Mouse (Mus musculus) right cerebral cortex, postnatal 25 days (tissue): ENCODE data around the gene Izumo1.

ENCODE experiments used
- DNase-seq: peaks from one replicate; pipeline ENCODE4 v3.0.0; 2022

Izumo1 gene

DNA sequence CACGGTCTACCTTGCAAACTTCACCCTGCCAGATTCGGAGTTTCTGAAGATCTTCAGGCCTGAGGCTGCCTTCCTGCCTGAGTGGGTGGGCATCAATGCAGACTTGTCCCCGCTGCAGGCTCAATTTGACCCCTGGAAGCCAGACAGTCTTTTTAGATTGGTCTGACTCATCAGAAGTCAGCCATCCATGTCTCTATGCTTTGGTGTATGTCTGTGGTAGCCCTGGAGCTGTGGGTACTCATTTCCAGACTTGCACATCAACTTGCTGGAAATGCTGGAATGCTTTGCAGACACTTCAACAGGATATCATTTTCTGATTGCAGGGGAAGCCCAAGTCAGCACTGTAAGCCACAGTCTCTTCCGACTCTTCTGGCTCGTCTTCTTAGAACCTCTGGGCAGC, 2.0 kb upstream of the Izumo1 start:
- no peak for DNase-seq

DNA sequence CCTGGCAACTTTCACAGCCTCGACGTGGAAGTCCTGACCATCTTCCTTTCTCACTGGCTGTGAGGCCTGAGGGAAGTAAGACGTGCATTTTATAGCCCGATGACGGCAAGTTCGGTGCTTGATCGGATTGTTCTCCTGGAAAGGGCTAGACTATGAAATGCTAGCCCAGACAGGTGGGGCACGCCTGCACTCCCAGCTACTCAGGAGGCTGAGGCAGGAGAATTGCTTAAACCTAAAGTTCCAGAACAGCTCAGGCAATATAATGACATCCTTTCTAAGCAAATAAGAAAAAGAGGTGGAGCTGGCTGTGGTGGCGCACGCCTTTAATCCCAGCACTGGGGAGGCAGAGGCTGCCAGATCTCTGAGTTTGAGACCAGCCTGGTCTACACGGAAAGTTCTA, 1.9 kb downstream of the Izumo1 start:
- DNase-seq: no peak

DNA sequence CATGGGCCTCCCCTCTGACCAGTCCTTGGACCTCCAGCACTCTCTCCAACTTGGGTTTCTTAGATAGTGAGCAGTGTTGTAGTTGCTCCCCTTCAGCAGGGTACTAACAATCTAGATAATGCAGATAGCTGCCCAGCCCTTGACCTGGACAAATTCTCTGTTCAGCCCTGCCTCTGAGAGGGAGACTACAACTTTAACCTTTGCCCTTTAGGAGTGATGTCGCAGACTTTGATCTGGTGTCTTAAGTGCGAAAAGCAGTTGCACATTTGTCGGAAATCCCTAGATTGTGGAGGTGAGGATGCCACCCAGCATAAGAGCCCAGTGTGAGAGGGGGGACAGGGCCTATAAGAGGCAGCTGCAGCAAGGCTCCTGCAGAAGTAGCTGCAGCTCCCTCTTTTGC, 3.1 kb downstream of the Izumo1 start:
- no peak for DNase-seq

DNA sequence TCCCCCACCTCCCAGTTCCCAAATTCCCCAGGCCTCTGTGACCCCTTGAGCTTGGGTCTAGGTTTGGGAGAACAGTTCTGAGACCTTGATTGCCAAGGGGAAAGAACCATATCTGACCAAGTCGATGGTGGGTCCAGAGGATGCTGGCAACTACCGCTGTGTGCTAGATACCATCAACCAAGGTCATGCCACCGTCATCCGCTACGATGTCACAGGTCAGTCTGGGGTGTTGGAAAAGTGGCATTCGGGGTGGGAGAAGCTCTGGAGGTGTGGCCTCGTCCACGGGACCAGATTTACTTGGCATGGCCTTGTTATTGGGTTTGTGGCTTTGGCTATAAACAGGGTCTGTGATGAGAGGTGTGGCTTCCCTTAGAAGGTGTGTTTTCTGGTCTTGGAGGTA, 3.9 kb downstream of the Izumo1 start:
- DNase-seq: no peak

DNA sequence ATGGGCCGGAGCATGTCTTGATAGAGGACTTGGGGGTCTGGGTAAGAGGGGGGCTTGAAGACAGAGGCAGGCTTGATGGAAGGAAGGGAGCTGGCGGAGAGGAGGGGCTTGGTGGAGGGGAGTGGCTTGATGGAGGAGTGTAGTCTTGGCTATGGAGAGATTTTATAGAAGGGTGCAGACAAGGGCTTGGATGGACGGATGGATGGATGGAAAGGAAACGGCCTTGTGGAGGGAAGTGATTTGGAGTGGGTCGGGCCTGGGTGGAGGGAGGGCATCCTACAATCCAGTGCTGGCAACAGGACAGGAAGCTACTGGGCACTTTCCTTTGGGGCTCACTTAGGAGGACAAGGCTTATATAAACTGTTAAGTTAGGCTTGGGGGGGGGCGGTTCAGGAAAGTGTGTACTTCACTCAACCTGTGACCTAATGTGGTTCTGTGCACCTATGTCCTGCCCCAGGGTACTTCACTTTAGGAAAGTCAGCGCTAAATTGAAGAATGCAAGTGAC, 5.0 kb downstream of the Izumo1 start:
- no peak for DNase-seq

DNA sequence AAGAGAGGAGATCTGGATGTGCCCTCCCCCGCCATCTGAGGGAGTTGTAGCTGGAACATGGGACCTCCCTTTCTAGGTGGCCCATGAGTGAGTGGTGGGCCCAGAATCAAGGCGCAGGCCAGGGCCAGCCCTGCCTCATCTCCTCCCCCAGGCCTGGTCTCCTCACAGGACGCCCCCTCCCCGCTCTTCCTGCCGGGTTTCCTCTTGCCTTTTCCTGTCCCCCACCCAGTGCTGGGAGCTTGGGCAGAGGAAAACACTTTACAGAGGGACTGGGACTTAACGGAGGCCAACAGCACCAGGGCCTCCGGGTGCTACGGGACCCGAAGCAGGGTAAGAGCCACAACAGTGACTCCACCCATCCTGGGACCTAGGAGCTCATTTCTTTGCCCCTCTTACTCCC, 5.7 kb downstream of the Izumo1 start, which contains the start of gene Rasip1:
Gene Rasip1, plus strand, starts transcription at position 228 of the 400 bp plus-strand sequence.
- no peak for DNase-seq

DNA sequence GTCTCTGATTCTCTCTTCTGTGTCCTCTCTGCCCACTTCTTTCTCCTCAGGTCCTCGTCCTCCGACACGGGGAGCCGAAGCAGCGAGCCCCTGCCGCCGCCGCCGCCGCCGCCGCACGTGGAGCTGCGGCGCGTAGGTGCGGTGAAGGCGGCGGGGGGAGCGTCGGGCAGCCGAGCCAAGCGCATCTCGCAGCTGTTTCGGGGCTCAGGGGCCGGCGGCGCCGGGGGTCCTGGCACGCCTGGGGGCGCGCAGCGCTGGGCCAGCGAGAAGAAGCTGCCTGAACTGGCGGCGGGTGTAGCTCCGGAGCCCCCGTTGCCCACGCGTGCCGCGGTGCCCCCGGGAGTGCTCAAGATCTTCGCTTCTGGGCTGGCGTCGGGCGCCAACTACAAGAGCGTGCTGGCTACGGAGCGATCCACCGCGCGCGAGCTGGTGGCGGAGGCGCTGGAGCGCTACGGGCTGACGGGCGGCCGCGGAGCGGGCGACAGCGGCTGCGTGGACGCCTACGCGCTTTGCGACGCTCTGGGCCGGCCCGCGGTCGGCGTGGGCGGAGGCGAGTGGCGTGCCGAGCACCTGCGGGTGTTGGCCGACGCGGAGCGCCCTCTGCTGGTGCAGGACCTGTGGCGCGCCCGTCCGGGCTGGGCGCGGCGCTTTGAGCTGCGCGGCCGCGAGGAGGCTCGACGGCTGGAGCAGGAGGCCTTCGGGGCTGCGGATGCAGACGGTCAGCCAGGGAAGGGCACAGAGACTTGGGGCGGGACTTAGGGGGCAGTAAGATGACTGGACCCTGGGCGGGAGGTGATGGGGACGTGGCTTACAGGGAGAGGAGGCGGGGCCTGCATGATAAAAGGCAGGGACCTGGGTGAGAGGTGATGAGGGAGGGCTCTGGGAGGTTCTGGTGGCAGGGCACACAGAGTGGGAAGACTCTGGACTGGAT, 7.0 kb downstream of the Izumo1 start:
- peak; percentile 85 for DNase-seq

DNA sequence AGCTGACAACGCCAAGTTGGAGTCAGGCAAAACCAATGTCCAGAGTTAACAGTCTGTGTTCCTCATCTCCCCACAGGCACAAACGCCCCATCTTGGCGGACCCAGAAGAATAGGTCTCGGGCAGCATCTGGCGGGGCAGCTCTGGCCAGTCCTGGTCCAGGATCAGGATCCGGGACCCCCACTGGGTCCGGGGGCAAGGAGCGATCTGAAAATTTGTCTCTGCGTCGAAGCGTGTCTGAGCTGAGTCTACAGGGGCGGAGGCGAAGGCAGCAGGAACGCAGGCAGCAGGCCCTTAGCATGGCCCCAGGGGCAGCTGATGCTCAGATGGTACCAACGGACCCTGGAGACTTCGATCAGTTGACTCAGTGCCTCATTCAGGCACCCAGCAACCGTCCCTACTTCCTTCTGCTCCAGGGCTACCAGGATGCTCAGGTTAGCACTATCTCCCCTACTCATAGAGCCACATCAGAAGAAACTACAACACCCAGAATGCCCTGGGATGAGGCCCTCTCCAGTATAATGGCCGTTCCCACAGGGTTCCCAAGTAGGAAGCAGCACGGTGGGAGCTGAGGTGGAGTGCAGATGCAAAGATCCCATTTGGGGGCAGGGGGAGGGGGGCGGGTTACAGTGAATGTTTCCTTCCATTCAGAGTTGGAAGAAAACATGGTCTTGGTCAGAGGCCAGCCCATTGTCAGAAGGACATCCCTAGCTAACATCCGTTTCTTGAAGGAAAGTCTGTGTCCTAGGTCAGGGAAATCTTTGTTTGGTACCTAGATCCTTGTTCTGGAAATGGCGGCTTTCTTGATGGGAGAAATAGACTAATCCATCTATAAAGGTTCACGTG, 8.7 kb downstream of the Izumo1 start:
- no peak for DNase-seq

DNA sequence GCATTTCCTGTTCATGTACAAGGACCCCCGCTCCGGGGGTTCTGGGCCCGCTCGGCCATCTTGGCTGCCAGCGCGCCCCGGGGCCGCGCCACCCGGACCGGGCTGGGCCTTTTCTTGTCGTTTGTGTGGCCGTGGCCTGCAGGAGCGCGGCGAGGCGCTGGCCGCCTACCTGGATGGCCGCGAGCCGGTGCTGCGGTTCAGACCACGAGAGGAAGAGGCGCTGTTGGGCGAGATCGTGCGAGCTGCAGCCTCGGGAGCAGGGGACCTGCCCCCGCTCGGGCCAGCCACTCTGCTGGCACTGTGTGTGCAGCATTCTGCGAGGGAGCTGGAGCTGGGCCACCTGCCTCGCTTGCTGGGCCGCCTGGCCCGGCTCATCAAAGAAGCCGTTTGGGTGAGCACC, 10.9 kb downstream of the Izumo1 start:
- DNase-seq: peak; percentile 45

DNA sequence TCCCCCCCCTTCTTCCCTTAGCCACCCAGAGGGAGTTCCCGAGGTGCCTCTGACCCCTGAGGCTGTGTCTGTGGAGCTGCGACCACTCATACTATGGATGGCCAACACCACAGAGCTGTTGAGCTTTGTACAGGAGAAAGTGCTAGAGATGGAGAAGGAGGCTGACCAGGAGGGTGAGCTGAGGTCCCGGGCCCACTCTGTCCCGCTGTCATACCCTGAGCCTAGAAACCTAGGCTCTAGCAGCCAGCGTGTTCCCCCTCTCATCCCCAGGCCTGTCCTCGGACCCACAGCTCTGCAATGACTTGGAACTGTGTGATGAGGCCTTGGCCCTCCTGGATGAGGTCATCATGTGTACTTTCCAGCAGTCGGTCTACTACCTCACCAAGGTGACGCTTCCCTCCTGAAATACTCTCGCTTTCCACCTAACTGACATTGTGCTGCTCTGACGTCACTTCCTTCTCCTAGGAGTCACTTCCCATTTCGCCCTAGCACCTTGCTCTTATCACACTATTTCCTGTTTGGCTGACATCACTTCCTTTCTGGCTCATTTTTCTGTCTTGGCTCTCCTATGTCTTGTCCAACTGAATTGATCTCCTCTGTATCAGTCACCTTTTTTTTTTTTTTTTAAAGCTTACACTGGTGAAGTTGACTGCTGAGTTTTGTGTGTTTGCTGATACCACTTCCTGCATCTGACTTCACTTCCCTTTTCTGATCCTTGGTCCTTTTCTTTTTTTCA, 13.5 kb downstream of the Izumo1 start:
- DNase-seq: no peak

DNA sequence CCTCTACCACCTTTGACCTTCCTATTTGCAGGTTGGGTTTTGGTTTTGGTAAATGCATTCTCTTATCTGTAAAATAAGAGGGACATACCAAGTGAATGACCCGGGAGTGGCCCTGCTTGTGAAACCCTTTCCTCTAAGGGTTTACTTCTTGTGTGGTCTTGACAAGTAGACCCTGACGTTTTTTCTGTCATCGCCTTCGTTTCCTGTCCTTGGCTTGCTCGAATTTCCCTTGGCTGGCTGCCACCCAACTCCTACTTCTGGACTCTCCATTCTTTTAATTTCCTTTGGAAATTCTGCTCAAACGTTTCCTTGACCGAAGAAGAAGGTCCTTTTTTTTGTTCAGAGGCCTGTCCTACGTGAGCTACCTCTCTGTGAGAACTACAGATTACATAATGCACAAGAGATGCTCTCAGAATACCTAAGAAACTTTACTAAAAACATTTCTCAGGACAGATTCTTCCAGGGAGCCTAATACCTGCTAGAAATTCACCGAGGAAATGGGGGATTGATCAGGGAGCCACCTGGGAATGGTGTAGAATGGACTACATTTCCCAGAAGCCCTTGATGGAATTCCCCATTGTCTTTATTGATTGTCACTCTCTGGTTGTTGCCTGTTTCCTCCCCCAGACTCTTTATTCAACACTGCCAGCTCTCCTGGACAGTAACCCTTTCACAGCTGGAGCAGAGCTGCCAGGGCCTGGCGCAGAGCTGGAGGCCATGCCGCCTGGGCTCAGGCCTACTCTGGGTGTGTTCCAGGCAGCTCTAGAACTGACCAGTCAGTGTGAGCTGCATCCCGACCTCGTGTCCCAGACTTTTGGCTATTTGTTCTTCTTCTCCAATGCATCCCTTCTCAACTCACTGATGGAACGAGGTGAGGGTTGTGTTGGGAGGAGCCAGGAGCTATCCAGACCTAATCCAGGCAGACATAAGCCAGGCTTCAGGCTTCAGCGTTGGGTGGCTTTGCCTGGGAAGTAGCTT, 14.4 kb downstream of the Izumo1 start:
- DNase-seq: no peak

DNA sequence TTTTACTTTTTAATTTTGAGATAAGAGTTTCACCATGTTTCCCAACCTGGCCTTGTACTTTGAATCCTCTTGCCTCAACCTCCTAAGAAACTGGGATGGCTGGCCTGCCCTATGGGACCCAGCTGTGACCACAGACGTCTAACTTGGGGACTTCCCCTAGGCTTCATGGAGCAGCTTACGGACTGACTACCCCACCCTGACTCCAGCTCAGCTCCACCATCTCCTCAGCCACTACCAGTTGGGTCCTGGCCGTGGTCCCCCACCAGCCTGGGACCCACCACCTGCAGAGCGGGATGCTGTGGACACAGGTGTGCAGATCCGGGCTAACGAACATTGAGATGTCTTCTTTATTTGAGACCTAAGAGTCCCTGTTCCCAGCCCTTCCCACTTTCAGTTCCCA, 16.1 kb downstream of the Izumo1 start:
- no peak for DNase-seq

DNA sequence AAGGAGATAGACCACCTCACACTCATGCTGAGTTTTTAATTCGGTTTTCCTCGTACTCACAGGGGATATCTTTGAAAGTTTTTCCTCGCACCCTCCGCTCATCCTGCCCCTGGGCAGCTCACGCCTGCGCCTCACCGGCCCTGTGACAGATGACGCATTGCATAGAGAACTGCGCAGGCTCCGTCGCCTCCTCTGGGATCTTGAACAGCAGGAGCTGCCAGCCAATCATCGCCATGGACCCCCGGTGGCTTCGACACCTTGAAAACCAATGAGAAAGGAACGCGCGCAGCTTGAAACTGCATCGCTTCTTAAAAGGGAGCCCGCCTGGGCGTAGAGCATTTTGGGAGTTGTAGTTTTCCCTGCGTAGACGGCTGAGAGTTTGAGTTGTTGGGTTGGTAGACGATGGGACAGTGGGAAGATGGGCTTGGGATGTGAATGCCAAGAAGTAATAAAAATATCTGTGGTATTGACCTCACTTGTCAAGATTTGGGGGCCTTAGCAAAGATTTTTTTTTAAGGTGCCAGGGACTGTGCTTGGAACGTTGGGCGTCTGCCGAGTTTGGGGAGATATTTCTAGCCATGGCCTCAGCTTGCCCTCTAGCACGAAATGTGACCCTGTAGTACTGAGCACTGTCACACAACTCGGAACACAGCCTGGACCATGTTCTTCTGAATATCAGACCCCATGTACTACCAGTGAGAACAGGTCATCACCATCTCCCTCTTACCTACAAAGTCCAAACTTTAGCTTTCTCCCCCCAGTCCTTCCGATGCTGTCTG, 17.2 kb downstream of the Izumo1 start:
- peak; percentile 94 for DNase-seq

DNA sequence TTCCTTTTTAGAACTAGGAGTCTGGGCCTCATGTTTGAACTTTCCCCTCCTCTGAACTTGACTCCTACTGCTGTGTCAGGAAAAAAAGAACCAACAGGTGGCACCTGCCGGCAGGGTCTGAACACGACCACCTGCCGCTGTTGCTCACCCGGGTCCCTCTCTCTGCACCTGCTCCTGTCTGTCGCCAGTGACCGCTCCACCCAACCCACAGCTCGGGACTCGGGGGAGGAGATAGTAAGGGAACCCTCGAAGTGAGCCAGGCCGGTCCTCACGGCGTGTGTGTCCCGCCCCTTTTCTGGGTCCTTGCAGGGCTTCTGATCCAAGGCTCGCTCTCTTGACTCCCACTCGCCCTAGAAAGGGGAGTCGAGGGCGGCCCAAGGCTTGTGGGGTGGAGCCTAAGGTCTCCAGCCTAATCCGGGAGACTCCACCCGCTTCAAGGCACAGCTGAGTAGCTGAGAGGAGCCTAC, 18.0 kb downstream of the Izumo1 start, which contains the start of gene Mamstr:
Gene Mamstr, plus strand, starts transcription at position 417 of the 467 bp plus-strand sequence.
- no peak for DNase-seq

DNA sequence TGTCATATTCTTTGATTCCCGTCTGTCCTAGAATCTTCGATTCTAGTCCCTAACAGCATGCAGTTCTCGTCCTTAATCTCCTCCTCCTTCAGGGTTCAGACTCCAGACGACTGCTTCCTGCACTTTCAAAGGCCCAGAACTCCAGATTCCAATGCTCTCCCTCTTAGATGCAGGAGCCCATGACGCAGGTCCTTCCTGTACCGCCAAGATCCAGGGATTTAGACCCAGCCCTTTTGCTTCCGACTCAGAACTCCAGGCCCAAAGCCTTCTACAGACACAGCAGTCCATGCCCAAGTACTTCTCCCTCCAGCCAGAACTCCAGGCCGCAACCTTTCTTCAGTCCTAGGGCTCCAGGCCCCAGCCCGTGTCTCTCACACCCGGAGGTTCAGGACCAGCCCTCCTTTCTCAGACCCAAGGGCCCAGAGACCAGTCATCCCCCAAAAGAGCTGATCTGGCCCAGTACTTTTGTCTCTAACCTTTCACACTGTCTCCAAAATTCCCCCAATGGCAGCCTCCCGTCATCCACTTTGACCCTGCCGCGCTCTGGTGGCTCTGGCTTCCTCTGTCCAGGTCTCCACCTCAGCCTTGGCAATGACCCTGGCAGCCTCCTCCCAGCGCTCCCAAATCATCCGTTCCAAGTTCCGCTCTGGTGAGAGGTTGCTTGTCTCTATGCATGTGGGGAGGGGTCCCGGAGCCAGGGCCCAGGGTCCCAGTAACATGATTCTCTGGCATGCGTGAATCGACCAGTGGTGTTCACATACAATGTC, 18.8 kb downstream of the Izumo1 start:
- DNase-seq: no peak

DNA sequence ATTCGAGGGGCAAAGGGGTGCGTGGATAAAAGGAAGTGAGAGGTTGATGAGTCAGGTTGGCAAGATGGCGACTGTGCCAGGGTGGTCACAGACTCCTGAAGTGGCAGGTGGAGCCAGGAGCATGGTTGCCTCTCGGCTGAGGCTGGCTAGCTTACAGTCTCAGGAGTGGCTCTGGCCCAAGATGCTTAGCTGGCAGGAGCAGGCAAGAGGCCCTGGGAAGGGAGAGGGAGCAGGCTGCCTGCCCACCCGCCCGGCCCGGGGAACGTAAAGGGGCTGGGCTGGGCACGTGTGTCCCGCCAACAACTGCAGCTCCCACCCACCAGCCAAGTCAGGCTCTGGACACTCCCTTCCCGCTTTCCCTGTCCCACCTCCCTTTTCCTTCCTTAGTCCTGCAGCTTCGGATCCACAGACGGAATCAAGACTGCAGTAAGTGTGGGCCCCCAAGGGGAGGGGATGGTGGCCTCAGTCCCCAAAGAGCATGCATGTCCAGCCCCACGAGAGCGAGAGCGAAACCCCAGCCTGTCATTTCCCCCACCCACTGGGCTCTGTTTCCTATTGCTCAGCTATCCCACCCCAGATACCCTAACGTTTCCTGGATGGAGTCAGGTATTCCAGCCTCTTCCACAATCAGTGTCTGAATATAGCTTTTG, 19.9 kb downstream of the Izumo1 start:
- no peak for DNase-seq

DNA sequence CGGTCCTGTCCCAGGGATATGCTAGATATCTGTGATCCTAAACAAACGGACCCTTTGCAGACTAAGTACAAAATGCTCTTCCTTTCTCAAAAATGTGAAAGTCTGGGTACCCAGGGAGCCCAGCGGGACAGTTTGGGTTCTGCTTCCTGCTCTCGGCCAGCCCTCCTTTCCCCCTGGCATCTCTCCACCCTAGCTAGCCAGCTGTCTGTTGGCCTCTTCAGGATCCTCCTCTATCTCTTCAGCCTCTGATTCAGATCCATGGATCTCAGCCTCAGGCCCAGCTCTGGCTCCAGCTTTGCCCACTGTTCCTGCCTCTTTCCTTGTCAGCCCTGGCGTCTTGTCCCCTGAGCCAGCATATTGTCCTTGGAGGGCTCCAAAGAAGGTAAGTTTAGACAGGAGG, 20.5 kb downstream of the Izumo1 start:
- no peak for DNase-seq

DNA sequence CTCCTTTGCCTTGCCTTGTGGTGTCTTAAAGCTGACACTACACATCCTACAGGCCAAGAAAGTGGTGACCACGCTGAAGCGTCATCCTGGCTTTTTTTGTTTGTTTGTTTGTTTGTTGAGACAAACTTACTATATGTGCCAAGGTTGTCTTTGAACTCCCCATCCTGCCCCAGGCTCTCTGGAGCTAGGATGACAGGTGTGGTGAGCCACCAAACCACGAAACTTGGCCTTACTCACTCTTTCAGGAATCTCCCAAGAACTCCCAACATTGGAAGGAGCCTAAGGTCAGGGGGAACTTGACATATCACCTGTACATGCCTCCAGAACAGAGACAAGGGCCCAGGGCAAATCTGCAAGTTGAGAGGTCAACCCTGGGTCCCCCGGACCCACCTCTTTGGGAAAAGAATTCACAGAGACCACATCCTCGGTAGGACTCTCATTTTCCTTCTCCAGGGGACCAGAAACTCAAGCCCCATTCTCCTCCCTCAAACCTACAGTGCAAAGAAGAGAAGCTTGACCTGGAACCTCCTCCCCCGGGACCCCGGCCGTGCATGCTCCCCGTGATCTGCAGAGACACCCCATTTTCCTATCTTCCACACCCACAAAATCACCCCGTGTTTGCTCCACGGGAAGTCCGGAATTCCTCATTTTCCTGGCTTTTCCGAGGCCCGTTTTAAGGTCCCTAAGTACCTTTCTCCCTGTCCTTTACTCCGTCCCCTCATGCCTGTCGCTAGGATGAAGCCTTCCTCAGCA, 21.1 kb downstream of the Izumo1 start:
- no peak for DNase-seq
